Mouse (Mus musculus) ES-Bruce4 (cell line): ENCODE measurements at regions not wholly inside any gene's neighbourhood (a gene's known extent, or its start where the extent isn't known, plus 50 kb on each side); places are given as distances from the start of the nearest gene placed in this dataset.

Experiments used
- CTCF ChIP-seq: IDR thresholded peaks from one replicate; pipeline ENCODE4 v1.8.1; 2011; ENCODE audit warnings: low read depth, low read length
- EP300 ChIP-seq: IDR thresholded peaks from 2 replicates; pipeline ENCODE4 v1.6.1; 2011; ENCODE audit warnings: low read depth, low read length; ENCODE audit not compliant: insufficient read depth

GRCm38 (mm10) chr10:98073432-98073831 is 346.9 kb upstream of the C030005K15Rik start:
- TF ChIP-seq CTCF: no peak
- no peak for TF ChIP-seq EP300
